Mouse (Mus musculus) forebrain, embryonic 15.5 days (tissue): ENCODE results near the gene Rab37. TPM values are rescaled to one million over a fixed set of nuclear protein-coding genes. Genes with fewer than 3 reads are reported as not detected.

Experiments used
- ATAC-seq: fragments of 200-750 bp; cut with Nextera tagmentation; replicated peaks from 2 replicates; pipeline ENCODE4 v1.8.0; 2017; ENCODE audit warnings: mild to moderate bottlenecking, moderate TSS enrichment, moderate library complexity
- H3K27ac ChIP-seq: fragments of 300-500 bp; sonication (generic); replicated peaks from 2 replicates; pipeline ENCODE4 v1.5.1; 2015; ENCODE audit warnings: mild to moderate bottlenecking, inconsistent platforms
- H3K27me3 ChIP-seq: fragments of 300-500 bp; sonication (generic); 2 replicates; pipeline ENCODE4 v1.6.1; 2015; ENCODE audit warnings: inconsistent platforms
- H3K36me3 ChIP-seq: fragments of 300-500 bp; sonication (generic); 2 replicates; pipeline ENCODE4 v1.6.1; 2015; ENCODE audit warnings: mild to moderate bottlenecking, inconsistent platforms
- H3K4me1 ChIP-seq: fragments of 300-500 bp; sonication (generic); 2 replicates; pipeline ENCODE4 v1.6.1; 2015; ENCODE audit warnings: inconsistent platforms
- H3K4me2 ChIP-seq: fragments of 300-500 bp; sonication (generic); replicated peaks from 2 replicates; pipeline ENCODE4 v1.6.1; 2015; ENCODE audit warnings: mild to moderate bottlenecking, inconsistent platforms
- H3K4me3 ChIP-seq: fragments of 300-500 bp; sonication (generic); 2 replicates; pipeline ENCODE4 v1.5.1; 2015; ENCODE audit warnings: mild to moderate bottlenecking, inconsistent platforms
- H3K9ac ChIP-seq: fragments of 300-500 bp; sonication (generic); replicated peaks from 2 replicates; pipeline ENCODE4 v1.6.1; 2015; ENCODE audit warnings: mild to moderate bottlenecking, inconsistent platforms
- H3K9me3 ChIP-seq: fragments of 300-500 bp; sonication (generic); 2 replicates; pipeline ENCODE4 v1.6.1; 2016; ENCODE audit warnings: inconsistent platforms
- WGBS: fragments of 180-500 bp; shearing (Covaris S2); methylation state at CpG from one replicate; pipeline ENCODE4 v1.1.7; 2015; ENCODE audit warnings: mixed read lengths; 5-methylcytosine and 5-hydroxymethylcytosine counted together
- polyA plus RNA-seq: library from polyadenylated mRNA; unstranded; fragments of >200 nt; fragmentation: Nextera tagmentation; extraction: Ambion mirVana; gene quantifications from 2 replicates; pipeline ENCODE4 v1.2.1, GENCODE M21; 2015

The Rab37 gene
- polyA plus RNA-seq, 1 experiment from 2014 or later = 1.0 TPM

GRCm38 (mm10) chr11:115108176-115108575 is 16.9 kb downstream of the Rab37 start:
- no peaks in the 10 kb centered on the region for H3K27me3 ChIP-seq
- no peak overlapping the region for H3K9ac ChIP-seq
- WGBS = 85% methylated on average over 8 of the region's 8 CpGs
- ATAC-seq = no peak
- H3K4me2 ChIP-seq = no peak overlapping the region
- no peaks in the 10 kb centered on the region for H3K9me3 ChIP-seq
- no peak overlapping the region for H3K27ac ChIP-seq
- no peak overlapping the region for H3K4me3 ChIP-seq
- 0 out of 2 replicates have a peak, but pooled peaks cover 3% of the 10 kb centered on the region for H3K4me1 ChIP-seq
- no peaks in the 10 kb centered on the region for H3K36me3 ChIP-seq

GRCm38 (mm10) chr11:115110271-115110670 is 19.0 kb downstream of the Rab37 start:
- Histone ChIP-seq H3K9ac (no peak overlapping the region), H3K4me2 (no peak overlapping the region), H3K36me3 (no peaks in the 10 kb centered on the region), H3K27ac (no peak overlapping the region), H3K4me1 (0 out of 2 replicates have a peak, but pooled peaks cover 3% of the 10 kb centered on the region), H3K9me3 (no peaks in the 10 kb centered on the region), H3K4me3 (no peak overlapping the region), H3K27me3 (no peaks in the 10 kb centered on the region)
- no peak for ATAC-seq
- 84% methylated on average over 4 of the region's 5 CpGs for WGBS

- Histone ChIP-seq H3K4me1 (0 out of 2 replicates have a peak, but pooled peaks cover 3% of the 10 kb centered on the region), H3K4me2 (no peak overlapping the region), H3K4me3 (no peak overlapping the region), H3K9ac (no peak overlapping the region), H3K36me3 (no peaks in the 10 kb centered on the region), H3K27ac (no peak overlapping the region), H3K27me3 (no peaks in the 10 kb centered on the region), H3K9me3 (no peaks in the 10 kb centered on the region)
- no peak for ATAC-seq
- WGBS = 66% methylated on average over 3 of the region's 3 CpGs
Measured at GRCm38 (mm10) chr11:115112196-115112595, 21.0 kb downstream of the Rab37 start.

- WGBS = 80% methylated on average over 9 of the region's 9 CpGs
- no peak for ATAC-seq
Measured at GRCm38 (mm10) chr11:115119409-115119808, 28.2 kb downstream of the Rab37 start.

GRCm38 (mm10) chr11:115128483-115128882 is 37.3 kb downstream of the Rab37 start:
- H3K36me3 ChIP-seq = no peaks in the 10 kb centered on the region
- no peaks in the 10 kb centered on the region for H3K9me3 ChIP-seq
- H3K9ac ChIP-seq = no peak overlapping the region
- no peaks in the 10 kb centered on the region for H3K27me3 ChIP-seq
- no peak overlapping the region for H3K4me2 ChIP-seq
- no peak for ATAC-seq
- H3K4me3 ChIP-seq = no peak overlapping the region
- WGBS = 82% methylated on average over 4 of the region's 4 CpGs
- H3K4me1 ChIP-seq = no peaks in the 10 kb centered on the region
- no peak overlapping the region for H3K27ac ChIP-seq

More at GRCm38 (mm10) chr11:115119409-115119808, 28.2 kb downstream of the Rab37 start:
- H3K4me2 ChIP-seq = no peak overlapping the region
- H3K9me3 ChIP-seq = no peaks in the 10 kb centered on the region
- H3K36me3 ChIP-seq = no peaks in the 10 kb centered on the region
- no peak overlapping the region for H3K4me3 ChIP-seq
- no peaks in the 10 kb centered on the region for H3K27me3 ChIP-seq
- no peak overlapping the region for H3K9ac ChIP-seq
- no peak overlapping the region for H3K27ac ChIP-seq
- H3K4me1 ChIP-seq = no peaks in the 10 kb centered on the region

GRCm38 (mm10) chr11:115129508-115130126 is 38.4 kb downstream of the Rab37 start:
- H3K4me2 ChIP-seq = no peak overlapping the region
- no peaks in the 10 kb centered on the region for H3K27me3 ChIP-seq
- H3K4me3 ChIP-seq = no peak overlapping the region
- no peak for ATAC-seq
- 88% methylated on average over 13 of the region's 13 CpGs for WGBS
- no peaks in the 10 kb centered on the region for H3K4me1 ChIP-seq
- no peaks in the 10 kb centered on the region for H3K36me3 ChIP-seq
- no peaks in the 10 kb centered on the region for H3K9me3 ChIP-seq
- H3K9ac ChIP-seq = no peak overlapping the region
- no peak overlapping the region for H3K27ac ChIP-seq

GRCm38 (mm10) chr11:115131768-115132381 is 40.6 kb downstream of the Rab37 start:
- no peak for ATAC-seq
- WGBS = 88% methylated on average over 8 of the region's 8 CpGs
- Histone ChIP-seq H3K4me1 (no peaks in the 10 kb centered on the region), H3K27ac (no peak overlapping the region), H3K36me3 (no peaks in the 10 kb centered on the region), H3K4me3 (no peak overlapping the region), H3K9ac (no peak overlapping the region), H3K9me3 (no peaks in the 10 kb centered on the region), H3K27me3 (no peaks in the 10 kb centered on the region), H3K4me2 (no peak overlapping the region)

GRCm38 (mm10) chr11:115133800-115134199 is 42.6 kb downstream of the Rab37 start, which contains the start of gene Cd300lf:
Gene Cd300lf, minus strand, starts transcription at chr11:115133992.
- Histone ChIP-seq H3K27ac (no peak within 1 kb of the TSS), H3K36me3 (no peaks in the 10 kb centered on the region), H3K9me3 (no peaks in the 10 kb centered on the region), H3K4me3 (no peak within 1 kb of the TSS), H3K4me1 (no peaks in the 10 kb centered on the region), H3K27me3 (no peaks in the 10 kb centered on the region), H3K9ac (no peak within 1 kb of the TSS), H3K4me2 (no peak within 1 kb of the TSS)
- 86% methylated on average over 8 of the region's 8 CpGs for WGBS
- no peak for ATAC-seq

GRCm38 (mm10) chr11:115138597-115139262 is 47.5 kb downstream of the Rab37 start:
- no peak overlapping the region for H3K27ac ChIP-seq
- H3K4me1 ChIP-seq = no peaks in the 10 kb centered on the region
- H3K4me2 ChIP-seq = no peak overlapping the region
- no peak overlapping the region for H3K4me3 ChIP-seq
- WGBS = 77% methylated on average over 5 of the region's 5 CpGs
- H3K9me3 ChIP-seq = no peaks in the 10 kb centered on the region
- no peak for ATAC-seq
- H3K36me3 ChIP-seq = no peaks in the 10 kb centered on the region
- H3K9ac ChIP-seq = no peak overlapping the region
- no peaks in the 10 kb centered on the region for H3K27me3 ChIP-seq

GRCm38 (mm10) chr11:115141970-115142369 is 50.7 kb downstream of the Rab37 start:
- Histone ChIP-seq H3K27ac (no peak overlapping the region), H3K4me3 (no peak overlapping the region), H3K4me1 (no peaks in the 10 kb centered on the region), H3K36me3 (no peaks in the 10 kb centered on the region), H3K27me3 (no peaks in the 10 kb centered on the region), H3K4me2 (no peak overlapping the region), H3K9ac (no peak overlapping the region), H3K9me3 (no peaks in the 10 kb centered on the region)
- WGBS = 89% methylated on average over 2 of the region's 2 CpGs
- no peak for ATAC-seq

- no peak for ATAC-seq
- Histone ChIP-seq H3K9ac (no peak overlapping the region), H3K36me3 (no peaks in the 10 kb centered on the region), H3K27ac (no peak overlapping the region), H3K4me1 (peaks cover 11% of the 10 kb centered on the region), H3K27me3 (no peaks in the 10 kb centered on the region; the same call in 1 of the 2 replicates), H3K9me3 (no peaks in the 10 kb centered on the region), H3K4me2 (no peak overlapping the region), H3K4me3 (no peak overlapping the region)
- WGBS = 87% methylated on average over 4 of the region's 4 CpGs
Measured at GRCm38 (mm10) chr11:115147813-115148212, 56.6 kb downstream of the Rab37 start.

GRCm38 (mm10) chr11:115150741-115151254 is 59.6 kb downstream of the Rab37 start:
- Histone ChIP-seq H3K36me3 (no peaks in the 10 kb centered on the region), H3K9me3 (no peaks in the 10 kb centered on the region), H3K4me2 (no peak overlapping the region), H3K27ac (no peak overlapping the region), H3K4me1 (peaks cover 18% of the 10 kb centered on the region), H3K27me3 (peaks cover 19% of the 10 kb centered on the region), H3K9ac (no peak overlapping the region), H3K4me3 (no peak overlapping the region)
- ATAC-seq = no peak
- 82% methylated on average over 6 of the region's 6 CpGs for WGBS
